Mouse (Mus musculus) forebrain, embryonic 15.5 days (tissue): ENCODE results near the gene Spaca9. TPM values are rescaled to one million over a fixed set of nuclear protein-coding genes. Genes with fewer than 3 reads are reported as not detected.

Experiments
- ATAC-seq: fragments of 200-750 bp; cut with Nextera tagmentation; replicated peaks from 2 replicates; pipeline ENCODE4 v1.8.0; 2017; ENCODE audit warnings: mild to moderate bottlenecking, moderate TSS enrichment, moderate library complexity
- H3K27ac ChIP-seq: fragments of 300-500 bp; sonication (generic); replicated peaks from 2 replicates; pipeline ENCODE4 v1.5.1; 2015; ENCODE audit warnings: mild to moderate bottlenecking, inconsistent platforms
- H3K27me3 ChIP-seq: fragments of 300-500 bp; sonication (generic); 2 replicates; pipeline ENCODE4 v1.6.1; 2015; ENCODE audit warnings: inconsistent platforms
- H3K36me3 ChIP-seq: fragments of 300-500 bp; sonication (generic); 2 replicates; pipeline ENCODE4 v1.6.1; 2015; ENCODE audit warnings: mild to moderate bottlenecking, inconsistent platforms
- H3K4me1 ChIP-seq: fragments of 300-500 bp; sonication (generic); 2 replicates; pipeline ENCODE4 v1.6.1; 2015; ENCODE audit warnings: inconsistent platforms
- H3K4me2 ChIP-seq: fragments of 300-500 bp; sonication (generic); replicated peaks from 2 replicates; pipeline ENCODE4 v1.6.1; 2015; ENCODE audit warnings: mild to moderate bottlenecking, inconsistent platforms
- H3K4me3 ChIP-seq: fragments of 300-500 bp; sonication (generic); 2 replicates; pipeline ENCODE4 v1.5.1; 2015; ENCODE audit warnings: mild to moderate bottlenecking, inconsistent platforms
- H3K9ac ChIP-seq: fragments of 300-500 bp; sonication (generic); replicated peaks from 2 replicates; pipeline ENCODE4 v1.6.1; 2015; ENCODE audit warnings: mild to moderate bottlenecking, inconsistent platforms
- H3K9me3 ChIP-seq: fragments of 300-500 bp; sonication (generic); 2 replicates; pipeline ENCODE4 v1.6.1; 2016; ENCODE audit warnings: inconsistent platforms
- WGBS: fragments of 180-500 bp; shearing (Covaris S2); methylation state at CpG from one replicate; pipeline ENCODE4 v1.1.7; 2015; ENCODE audit warnings: mixed read lengths; 5-methylcytosine and 5-hydroxymethylcytosine counted together
- microRNA-seq: library from miRNA; unstranded; fragments of <30 nt; microRNA quantifications from one replicate; pipeline ENCODE4, GENCODE M21; 2016
- polyA plus RNA-seq: library from polyadenylated mRNA; unstranded; fragments of >200 nt; fragmentation: Nextera tagmentation; extraction: Ambion mirVana; gene quantifications from 2 replicates; pipeline ENCODE4 v1.2.1, GENCODE M21; 2015

Gene Spaca9
- polyA plus RNA-seq, 1 experiment from 2014 or later, result 1.5 TPM

DNA sequence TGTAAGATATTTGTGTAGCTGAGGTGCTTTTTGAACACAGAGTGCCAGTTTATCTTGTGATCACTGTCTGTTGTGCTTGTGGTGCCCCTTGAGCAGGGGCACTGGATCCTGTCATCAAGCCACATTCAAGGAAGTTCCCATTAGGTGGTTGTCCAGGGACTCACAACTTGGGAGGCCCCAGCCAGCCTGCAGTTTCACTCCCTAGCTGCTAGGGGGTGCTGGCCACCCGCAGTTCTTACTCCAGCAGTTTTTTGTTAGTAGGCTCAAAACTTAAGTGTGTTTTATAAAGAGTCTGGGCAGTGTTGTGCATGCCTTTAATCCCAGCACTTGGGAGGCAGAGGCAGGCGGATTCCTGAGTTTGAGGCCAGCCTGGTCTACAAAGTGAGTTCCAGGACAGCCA, 45.2 kb downstream of the Spaca9 start:
- H3K27ac ChIP-seq, result no peak overlapping the region
- WGBS, result 65% methylated on average over 2 of the region's 2 CpGs
- no peak overlapping the region for H3K4me2 ChIP-seq
- H3K36me3 ChIP-seq, result peaks cover 34% of the 10 kb centered on the region
- H3K9ac ChIP-seq, result no peak overlapping the region
- ATAC-seq, result no peak
- no peaks in the 10 kb centered on the region for H3K9me3 ChIP-seq
- no peak overlapping the region for H3K4me3 ChIP-seq
- no peaks in the 10 kb centered on the region for H3K4me1 ChIP-seq
- H3K27me3 ChIP-seq, result no peaks in the 10 kb centered on the region

GRCm38 (mm10) chr2:28653351-28653750, 46.2 kb downstream of the Spaca9 start:
- H3K4me3 ChIP-seq, result no peak overlapping the region
- no peak for ATAC-seq
- H3K4me2 ChIP-seq, result no peak overlapping the region
- no peaks in the 10 kb centered on the region for H3K27me3 ChIP-seq
- WGBS, result 95% methylated on average over 7 of the region's 7 CpGs
- no peaks in the 10 kb centered on the region for H3K4me1 ChIP-seq
- no peak overlapping the region for H3K9ac ChIP-seq
- H3K36me3 ChIP-seq, result peaks cover 25% of the 10 kb centered on the region
- no peak overlapping the region for H3K27ac ChIP-seq
- H3K9me3 ChIP-seq, result no peaks in the 10 kb centered on the region

DNA sequence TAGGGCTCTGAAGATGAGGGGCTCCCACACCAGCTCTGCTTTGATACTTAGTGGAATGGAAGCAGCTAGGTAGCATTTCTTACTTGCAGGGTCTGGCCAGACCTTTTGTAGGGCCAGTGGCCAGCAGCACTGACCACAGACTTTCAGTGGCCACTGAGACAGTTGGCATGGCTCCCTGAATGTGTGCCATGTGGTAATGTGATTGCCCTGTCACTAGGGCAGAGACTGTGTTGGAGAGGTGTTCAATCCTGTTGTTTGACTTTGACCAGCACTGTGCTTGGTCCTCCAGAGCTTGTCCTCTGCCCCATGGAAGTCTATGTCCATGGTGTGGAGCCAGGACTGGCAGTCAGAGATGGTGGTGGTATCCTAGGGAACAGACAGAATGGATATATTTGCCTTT, 49.0 kb downstream of the Spaca9 start:
- ATAC-seq, result no peak
- H3K27ac ChIP-seq, result no peak overlapping the region
- H3K9me3 ChIP-seq, result no peaks in the 10 kb centered on the region
- no peaks in the 10 kb centered on the region for H3K27me3 ChIP-seq
- H3K9ac ChIP-seq, result no peak overlapping the region
- peaks cover 13% of the 10 kb centered on the region; the same call in 1 of the 2 replicates for H3K36me3 ChIP-seq
- no peak overlapping the region for H3K4me2 ChIP-seq
- no peak overlapping the region for H3K4me3 ChIP-seq
- no peaks in the 10 kb centered on the region for H3K4me1 ChIP-seq

DNA sequence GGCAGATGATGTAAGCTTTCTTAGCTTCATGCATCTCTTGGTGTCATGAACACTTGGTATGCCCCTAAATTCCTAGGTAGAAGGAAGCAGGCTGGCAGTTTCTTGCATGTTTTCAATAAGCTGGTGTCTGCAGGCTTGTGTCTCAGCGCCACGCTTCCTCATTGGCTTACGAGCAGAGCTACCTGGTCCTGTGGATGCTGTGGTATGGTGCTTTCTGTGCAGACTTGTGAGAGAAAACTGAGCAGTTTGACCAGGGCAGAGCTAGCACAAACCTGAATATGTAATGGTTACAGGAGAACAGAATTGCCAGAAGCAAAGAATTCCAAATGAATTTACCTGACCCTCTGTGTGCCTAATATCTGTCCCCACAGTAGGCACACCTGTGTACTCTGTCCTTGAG, 56.4 kb downstream of the Spaca9 start:
- H3K27me3 ChIP-seq, result no peaks in the 10 kb centered on the region
- no peak for ATAC-seq
- 81% methylated on average over 3 of the region's 3 CpGs for WGBS

More for the DNA sequence above, 56.4 kb downstream of the Spaca9 start:
- no peaks in the 10 kb centered on the region for H3K9me3 ChIP-seq
- H3K4me3 ChIP-seq, result peak overlapping the region; percentile 89; the same call in 1 of the 2 replicates
- H3K4me2 ChIP-seq, result peak overlapping the region; percentile 71
- H3K27ac ChIP-seq, result no peak overlapping the region
- no peak overlapping the region for H3K9ac ChIP-seq
- no peaks in the 10 kb centered on the region for H3K36me3 ChIP-seq
- peaks cover 30% of the 10 kb centered on the region for H3K4me1 ChIP-seq

Small RNA genes lying within 50 kb of the gene (microRNA-seq; reads per million reads assigned to microRNA genes)
- 2.0 reads per million for gene Mir3088

Other genes with a start within 250 kb of the Spaca9 start
- 1.1 and 3.2 TPM in 2 replicates for gene 1700007K13Rik, start 233.4 kb downstream of the Spaca9 start, polyA plus RNA-seq
- 49.5 and 49.6 TPM in 2 replicates for gene Mrps2, start 231.7 kb downstream of the Spaca9 start, polyA plus RNA-seq
- gene Gbgt1, start 202.8 kb downstream of the Spaca9 start, polyA plus RNA-seq, result 0.50 and 0.68 TPM in 2 replicates
- 0.60 and 0.92 TPM in 2 replicates for gene Gm10134, start 193.6 kb downstream of the Spaca9 start, polyA plus RNA-seq
- 84.6 and 87.8 TPM in 2 replicates for gene Ralgds, start 186.6 kb downstream of the Spaca9 start, polyA plus RNA-seq
- gene Cel, start 136.3 kb downstream of the Spaca9 start, polyA plus RNA-seq, result 0.10 TPM in 1 of 2 replicates, not detected in the other
- gene Gtf3c5, start 116.0 kb downstream of the Spaca9 start, polyA plus RNA-seq, result 41.8 and 42.3 TPM in 2 replicates
- gene Gfi1b, start 77.7 kb downstream of the Spaca9 start, polyA plus RNA-seq, result not detected in 2 replicates
- gene Tsc1, start 58.5 kb downstream of the Spaca9 start, polyA plus RNA-seq, result 35.8 and 38.4 TPM in 2 replicates
- 0.92 and 1.7 TPM in 2 replicates for gene Ak8, start 437 bp upstream of the Spaca9 start, polyA plus RNA-seq
- gene Gtf3c4, start 140.6 kb upstream of the Spaca9 start, polyA plus RNA-seq, result 21.8 and 23.1 TPM in 2 replicates
- 17.2 and 17.3 TPM in 2 replicates for gene Ddx31, start 140.7 kb upstream of the Spaca9 start, polyA plus RNA-seq
- 0.70 and 1.3 TPM in 2 replicates for gene Barhl1, start 216.9 kb upstream of the Spaca9 start, polyA plus RNA-seq